Mouse (Mus musculus) frontal cortex, adult (tissue): ENCODE measurements around the gene Tnfrsf1b.

Source experiments
- ATAC-seq: cut with Nextera tagmentation; 2 replicates; pipeline ENCODE4 v1.9.2; 2017; ENCODE audit warnings: mild to moderate bottlenecking, moderate library complexity, mixed read lengths; ENCODE audit not compliant: low TSS enrichment

Gene Tnfrsf1b

DNA sequence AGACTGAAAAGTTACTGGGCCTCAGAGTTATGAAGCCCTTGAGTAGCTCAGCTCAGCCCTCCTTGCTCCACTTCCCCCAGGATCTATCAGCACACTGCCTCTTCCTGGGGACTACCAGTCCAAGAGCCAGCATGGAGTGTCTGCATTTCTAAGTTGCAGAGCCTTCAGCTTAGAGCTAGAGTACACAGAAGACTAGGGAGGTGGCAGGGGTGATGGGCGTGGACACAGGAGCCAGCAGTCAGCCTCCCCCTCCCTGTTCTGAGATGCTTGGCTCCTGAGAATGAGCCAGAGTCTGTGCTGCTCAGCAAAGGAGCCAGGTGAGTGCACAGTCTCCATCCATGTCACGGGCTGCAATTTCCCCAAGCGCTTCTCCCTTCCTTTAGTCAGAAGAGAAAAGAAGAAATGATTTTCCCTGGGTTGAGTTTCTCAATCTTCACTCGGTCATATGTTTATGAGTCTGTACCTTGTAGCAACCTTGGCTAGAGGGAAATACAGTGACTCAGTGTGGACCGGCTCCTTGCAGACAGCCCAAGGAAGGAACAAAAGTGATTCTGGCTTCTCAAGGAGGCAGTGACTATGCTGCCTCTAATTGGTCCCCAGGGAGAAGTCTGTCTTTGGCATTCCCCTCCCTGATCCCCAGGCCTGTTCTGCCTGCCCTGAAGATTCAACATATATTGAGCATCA lies 11.2 kb upstream of the Tnfrsf1b start:
- no peak for ATAC-seq

DNA sequence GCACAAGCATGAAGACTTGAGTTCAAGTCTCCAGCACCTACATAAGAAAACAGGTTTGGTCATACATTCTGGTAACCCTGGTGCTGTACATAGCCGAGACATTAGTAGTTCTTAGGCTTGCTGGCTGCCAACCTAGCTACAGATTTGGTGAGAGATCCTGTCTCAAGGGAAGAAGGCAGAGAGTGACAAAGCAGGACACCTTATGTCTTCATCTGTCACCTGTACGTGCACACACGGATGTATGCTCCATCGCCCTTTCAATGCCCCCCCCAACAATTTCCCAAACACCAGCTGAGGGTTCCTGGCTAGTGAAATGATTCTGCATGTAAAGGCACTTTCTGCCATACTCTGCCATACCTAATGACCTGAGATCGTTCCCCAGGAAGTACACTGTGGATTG lies 9.5 kb upstream of the Tnfrsf1b start:
- ATAC-seq = no peak

DNA sequence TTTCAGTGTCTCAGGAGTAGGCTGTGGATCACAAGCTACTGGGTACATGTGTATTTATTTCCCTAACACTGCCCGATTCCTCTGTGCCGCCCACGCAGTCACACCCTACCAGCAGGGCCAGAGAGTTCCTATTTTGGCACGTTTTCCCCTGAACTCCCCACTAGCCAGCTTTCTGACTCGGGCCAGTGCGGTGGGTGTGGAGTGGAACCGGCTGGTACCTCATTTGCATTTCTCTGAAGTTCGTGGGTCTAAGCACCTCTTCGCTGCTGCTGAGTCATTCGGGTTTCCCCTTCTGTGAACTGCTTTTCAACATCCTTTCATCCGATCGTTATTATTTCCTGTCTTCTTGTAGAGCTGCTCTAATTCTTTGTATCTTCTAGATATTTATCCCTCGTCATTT lies 7.7 kb upstream of the Tnfrsf1b start:
- peak; percentile 34; the same call in 1 of the 2 replicates for ATAC-seq

DNA sequence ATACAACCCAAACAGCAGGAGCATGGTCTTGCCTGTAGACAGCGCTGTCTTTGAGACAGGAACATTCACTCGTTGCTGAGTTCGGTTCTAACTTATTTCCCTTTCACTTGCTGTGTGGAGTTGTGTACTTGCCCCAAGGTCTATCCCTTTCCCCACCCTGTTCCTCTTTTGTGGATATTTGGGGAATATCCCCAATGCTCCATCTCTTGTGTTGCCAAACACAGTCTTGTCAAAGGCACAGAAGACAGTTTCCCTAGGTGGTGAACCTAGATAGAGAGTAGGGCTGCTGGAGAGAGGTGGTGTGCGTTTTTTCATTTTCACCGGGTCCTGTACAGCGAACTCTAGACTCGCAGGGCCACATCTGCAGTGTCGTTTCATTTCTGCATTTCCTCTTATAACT lies 5.9 kb upstream of the Tnfrsf1b start:
- no peak for ATAC-seq

DNA sequence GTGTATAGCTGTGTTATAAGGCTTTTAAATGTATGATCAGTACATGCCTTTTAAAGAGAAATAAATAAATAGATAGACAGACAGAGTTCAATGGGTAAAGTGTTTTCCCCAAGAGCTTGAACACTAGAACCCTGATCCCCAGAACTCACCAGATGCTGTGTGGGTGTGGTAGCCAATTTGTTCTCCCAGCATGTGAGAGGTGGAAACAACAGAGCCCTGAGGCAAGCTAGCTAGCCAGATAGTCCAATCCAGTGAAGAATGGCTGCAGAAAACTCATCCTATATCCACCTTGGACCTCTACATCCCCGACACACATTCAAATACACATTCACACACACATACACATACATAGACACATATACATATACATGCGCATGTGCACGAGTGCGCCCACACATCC lies 4.9 kb upstream of the Tnfrsf1b start:
- ATAC-seq = no peak

DNA sequence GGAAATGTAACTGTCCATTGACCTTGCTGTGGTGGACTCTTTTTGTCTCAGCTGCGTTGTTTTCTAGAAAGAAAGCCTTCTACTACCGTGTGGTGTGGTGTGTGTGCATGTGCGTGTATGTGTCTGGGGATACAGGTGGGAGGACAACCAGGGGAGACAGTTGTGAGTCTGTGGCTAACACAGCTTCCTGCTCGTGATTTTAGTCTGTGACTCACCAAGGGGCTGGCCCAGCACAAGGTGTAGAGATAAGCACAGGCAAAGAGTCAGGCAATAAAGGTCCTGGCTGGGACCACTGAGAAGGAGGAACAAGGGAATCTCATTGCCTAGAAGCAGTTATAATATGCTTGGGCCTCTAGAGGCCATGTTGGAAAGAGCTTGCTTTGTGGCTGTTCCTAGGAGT lies 3.3 kb upstream of the Tnfrsf1b start:
- ATAC-seq = no peak

DNA sequence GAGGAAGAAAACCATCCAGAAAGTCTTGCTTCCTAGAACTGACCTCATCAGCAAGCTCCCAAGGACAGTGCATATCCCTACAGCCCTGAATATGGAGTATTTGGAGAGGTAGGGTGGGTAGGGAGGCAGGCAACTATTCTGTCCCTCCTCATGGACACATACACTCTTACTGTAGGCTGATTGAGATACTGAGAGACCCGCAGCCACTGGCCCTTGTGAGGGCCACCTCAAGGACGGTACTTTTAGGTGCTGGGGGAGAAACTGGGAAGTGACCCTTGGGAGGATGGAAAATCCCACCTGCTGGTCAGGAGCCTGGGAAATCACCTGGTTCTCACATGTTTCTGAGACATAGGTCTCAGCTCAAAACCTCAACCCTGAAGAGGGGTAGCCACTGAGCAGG lies 886 bp upstream of the Tnfrsf1b start:
- no peak for ATAC-seq

DNA sequence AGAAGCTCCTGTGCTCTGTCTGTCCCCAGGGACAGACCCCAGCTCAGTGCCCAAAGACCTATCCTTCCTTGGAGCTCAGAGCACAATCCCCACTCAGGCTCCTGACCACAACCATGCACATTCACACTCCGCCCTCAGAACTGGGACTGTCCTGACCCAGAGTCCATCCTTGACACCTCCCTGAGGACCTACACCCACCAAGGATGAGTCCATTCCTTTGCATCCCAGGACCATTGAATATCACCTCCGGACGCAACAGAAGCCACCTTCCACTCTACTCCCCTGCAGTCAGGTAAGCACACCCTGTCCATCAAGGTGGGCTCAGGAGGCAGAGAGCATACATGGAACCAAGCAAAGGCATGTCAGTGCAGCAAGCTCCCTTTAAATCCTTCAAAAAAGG lies 1.1 kb downstream of the Tnfrsf1b start:
- ATAC-seq = no peak

DNA sequence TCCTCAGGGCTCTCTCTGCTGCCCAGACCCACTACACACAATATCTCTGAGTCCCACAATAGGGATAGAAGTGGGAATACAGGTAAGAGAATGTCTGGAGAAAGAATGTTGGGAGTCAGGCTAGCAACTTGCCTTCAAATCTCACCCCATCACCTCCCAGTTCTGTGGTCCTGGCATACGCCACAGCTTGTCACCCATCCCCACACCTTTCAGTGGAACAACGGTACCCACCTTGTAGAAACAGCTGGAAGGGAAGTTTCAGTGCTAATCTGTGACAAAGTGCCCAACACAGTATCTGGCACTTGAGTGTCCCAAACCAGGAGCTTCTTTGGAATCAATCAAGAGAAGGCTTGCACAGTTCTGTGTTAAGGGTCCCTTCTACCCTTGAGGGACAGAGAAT lies 2.0 kb downstream of the Tnfrsf1b start:
- no peak for ATAC-seq

DNA sequence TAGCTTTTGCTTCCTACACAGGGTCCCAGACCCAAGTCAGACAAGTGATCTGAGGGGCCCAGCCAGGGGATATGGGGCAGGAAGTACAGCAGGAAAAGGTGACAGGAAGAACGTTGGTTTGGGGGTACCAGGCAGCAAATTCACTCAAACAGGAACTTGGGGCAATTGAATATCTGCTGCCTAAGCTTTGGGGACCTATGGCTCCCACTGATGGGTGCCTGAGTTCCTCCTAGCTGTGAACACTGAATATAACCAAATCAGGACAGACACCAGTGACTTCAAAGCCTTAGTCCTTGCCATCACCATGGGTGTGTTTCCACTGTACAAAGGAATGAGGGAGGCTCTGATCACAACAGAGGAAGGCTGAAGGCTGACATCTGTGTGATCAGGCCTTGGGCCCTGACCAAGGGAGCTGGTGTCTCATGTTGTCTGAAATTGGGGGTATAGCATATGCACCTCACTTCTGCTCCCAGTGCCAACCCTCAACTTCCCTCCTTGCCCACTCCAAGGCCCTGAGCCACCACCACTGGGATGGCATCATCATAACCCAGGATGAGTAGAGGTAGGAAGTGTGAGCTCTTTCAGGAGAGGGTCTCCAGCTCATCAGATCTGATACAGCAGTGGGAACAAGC lies 3.8 kb downstream of the Tnfrsf1b start:
- no peak for ATAC-seq

DNA sequence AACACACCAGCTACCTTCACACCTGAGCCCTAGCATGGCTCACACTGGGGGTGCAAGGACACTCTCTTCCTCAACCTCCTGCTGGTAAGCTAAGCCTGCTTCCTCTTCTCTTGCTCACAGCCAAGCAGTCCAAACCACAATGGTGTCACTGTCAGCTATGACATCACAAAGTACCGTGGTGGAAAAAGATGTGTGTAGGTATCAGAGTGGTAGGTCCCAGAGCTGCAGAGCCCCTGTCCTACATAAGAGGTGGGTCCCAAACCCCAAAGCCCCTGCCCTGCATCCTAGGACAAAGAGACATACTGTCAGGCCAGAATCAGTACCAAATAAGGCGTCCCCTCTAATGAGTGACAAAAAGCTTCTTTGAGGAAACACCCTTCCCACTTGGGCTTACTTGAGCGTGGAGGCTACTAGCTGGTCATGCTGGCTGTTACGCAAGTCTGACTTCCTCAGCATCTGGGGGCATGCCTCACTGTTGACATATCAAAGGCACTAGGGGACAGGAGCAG lies 5.9 kb downstream of the Tnfrsf1b start:
- ATAC-seq = 0 out of 2 replicates have a peak, but pooled peaks have one; percentile 16

DNA sequence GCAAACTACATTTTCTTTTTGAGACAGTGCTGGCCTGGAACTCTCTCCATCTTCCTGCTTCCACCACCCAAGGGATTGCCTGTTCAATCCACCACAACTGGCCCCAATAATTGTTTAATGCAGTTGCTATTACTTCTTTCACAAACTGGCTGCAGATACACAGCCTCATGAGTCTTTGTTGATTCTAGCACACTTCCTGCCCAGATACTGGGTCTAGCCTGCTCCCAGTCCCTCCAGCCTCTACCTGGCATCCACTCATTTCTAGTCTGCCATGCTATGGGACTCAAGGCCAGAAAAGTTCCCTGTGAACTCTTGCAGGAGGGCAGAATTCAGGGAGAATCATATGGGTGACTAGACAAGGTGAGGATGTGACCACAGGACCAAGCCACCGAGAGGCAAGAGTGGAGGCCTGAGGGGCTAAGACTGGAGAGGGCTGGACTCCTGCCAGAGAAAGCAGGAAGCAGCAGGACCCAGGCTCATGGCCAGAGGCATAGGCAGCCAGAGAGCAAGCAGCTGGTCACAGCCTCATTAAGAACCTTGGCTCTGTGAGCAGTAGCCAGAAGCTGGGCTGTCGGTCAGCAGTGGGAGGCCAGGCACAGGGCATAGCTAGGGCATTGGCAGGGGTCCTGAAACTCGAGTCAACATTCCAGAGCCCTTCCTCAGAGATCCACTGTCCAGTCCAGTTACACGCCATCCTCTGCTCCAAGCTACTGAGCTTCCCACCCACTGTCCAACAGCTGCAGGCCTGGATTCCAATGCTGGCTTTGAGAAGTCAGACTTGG lies 7.4 kb downstream of the Tnfrsf1b start:
- ATAC-seq = peak; percentile 74

DNA sequence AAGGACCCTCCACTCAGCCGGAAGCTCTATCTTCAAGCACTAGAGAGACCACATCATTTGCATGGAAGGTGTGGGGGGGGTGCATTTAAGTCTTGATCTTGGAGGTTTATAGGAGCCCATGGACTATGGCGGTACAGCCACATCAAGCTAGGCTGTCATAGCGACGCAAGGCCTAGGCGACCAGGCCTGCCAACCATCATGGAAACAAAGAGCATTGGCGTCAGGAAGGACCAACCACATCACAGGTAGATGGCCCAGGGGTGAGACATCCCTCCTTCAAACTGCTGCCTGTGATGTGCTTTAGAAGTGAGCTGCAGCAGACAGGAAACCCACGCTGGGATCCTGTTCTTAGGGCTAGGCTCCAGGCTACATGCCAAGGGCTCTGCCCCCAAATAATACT lies 10.6 kb downstream of the Tnfrsf1b start:
- no peak for ATAC-seq

DNA sequence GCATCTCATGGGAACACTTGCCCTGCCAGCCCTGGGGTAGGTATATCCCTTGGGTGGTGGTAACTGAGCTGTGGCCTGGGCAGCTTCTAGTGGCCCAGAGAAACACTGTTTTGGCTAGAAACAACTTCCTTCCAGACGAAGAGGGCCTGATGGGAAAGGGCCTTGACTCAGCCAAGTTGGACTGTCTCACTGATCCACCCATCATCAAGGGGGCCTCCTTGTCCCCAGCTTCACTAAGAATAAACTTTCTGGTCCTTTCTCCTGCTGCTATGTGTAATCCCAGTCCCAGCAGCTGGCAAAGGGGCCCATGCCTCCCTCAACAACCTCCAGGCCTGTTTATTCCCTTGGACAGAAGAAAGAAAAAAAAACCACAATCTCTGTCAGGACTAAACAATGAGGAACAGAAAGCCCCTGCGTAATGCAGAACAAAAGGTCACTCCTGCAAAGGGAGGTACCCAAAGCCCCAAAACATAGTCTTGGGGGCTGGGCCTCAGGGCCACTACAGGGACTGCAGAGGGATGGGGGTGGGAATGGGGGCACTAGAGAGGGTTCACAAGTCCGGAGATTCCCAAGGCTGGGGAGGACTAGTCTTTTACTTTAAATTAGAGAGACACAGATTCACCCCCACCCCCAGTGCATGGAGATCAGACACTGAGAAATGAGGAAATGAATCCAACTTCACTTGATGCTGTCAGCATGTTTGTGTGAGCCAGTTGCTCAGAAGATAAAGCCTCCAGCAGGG lies 13.0 kb downstream of the Tnfrsf1b start:
- no peak for ATAC-seq

DNA sequence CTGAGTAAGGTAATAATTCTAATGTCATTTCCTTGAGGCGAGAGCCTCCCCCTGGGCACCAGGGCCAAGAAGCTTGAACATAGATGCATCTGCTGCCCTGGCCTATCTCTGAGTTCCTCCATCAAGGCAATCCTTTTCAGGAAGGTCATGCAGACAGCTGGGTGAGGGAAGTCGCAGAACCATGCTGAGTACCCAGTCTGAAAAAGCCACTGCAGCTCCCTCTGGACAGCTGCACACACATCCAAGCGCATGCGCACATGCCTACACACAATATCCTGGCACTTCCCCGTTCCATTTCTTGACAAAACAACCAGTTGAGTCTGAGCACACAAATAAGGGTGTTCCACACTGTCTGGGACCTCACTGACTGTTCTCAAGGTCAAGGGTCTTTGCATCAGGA lies 14.9 kb downstream of the Tnfrsf1b start:
- ATAC-seq = no peak

DNA sequence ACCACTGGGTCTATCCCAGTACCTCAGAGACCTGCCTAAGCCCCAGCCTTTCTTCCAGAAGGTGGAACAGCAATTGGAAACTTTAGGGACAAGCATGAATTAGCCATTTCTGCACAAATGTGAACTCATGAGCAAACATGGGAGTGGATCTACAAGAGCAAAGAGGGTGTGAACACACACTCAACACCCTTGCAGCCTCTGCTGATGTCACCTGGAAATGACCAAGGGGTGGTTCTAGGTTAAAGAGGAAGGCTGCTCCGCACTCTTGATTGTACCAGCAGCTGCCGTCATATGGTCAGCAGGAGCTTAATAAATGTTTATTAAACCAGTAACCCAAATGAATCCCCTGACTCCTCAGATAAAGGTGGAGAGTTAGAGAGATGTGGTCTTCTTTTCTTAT lies 16.0 kb downstream of the Tnfrsf1b start:
- ATAC-seq = no peak

DNA sequence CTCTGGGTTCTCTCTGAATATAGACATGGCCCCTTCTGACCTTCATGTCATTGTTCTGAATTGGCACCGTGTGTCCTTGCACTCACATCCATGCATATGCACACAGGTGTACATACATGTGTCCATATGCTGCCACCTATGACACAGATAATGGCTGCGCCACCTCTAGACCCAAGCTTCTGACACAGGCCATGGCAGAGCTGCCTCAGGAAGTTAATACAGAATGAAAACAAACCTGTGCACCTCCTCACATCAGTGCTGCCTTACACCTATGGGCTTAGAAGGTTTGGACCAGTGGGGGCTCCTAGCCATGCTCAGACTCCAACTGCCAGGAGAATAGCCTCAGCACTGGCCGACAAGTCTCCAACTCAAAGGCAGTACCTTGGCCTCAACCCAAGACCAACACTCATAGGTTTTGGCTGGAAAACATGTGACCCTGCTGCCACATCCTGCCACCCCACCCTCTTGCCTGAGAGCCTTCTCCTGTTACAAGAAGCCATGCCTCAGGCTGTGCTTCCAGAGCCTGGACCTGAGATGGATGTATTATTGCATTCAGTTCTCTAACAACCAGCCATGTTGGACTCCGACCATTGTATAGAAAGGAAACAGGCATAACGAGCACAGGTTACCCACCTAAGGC lies 17.0 kb downstream of the Tnfrsf1b start:
- ATAC-seq = no peak

DNA sequence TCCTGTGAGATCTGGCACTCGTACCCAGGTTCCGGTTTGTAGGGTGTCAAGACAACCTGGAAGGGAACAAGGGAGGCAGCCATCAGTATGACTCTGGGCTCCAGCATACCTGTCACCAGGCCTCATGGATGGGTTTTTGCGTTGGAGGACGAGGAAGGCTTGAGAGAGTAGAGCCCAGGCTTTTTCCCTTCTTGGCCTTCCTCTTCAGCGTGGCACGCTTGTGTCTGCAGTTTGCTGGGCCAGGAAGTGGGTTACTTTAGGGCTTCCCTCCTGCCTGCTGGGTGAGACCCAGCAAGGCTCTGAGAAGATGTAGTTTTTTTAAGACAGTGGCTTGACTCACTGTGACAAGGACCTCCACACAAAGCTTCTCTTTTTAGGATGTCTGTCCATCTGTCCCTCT lies 17.6 kb downstream of the Tnfrsf1b start:
- no peak for ATAC-seq

DNA sequence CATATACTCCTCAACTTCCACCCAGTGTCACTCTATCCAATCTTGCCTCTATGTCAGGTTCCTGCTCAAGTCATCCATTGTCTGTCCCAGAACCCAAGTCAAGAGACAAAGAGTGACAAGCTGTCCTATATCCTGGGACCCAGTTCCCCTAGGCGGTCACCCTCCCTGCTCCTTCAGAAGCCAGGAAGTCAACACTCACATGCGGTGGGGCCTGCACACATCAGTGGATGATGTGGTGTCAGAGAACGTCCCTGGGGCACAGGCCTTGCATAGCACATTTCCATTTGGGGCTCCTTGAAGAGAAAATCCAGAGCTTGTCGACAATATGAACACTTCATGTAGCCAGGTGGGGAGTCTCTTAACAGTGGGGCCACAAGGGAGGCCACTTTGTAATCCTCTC lies 22.1 kb downstream of the Tnfrsf1b start:
- no peak for ATAC-seq

DNA sequence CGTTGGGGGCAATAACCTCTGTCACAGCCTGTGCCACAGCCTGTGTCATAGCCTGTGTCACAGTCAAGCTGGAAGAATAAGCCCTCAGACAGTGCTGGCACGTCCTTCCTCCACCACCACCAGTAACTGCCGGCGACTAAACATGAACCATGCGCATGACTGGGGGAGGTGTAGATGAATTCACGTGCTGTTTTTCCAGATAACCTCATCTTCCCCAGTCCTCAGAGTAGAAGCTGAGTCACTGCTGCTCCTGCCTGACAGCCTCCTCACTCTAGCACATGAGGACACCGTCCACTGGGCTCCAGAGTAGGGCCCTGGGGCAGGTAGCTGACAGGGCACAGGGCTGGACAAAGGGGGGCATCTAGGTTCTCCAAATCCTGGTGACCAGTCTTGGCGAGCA lies 24.6 kb downstream of the Tnfrsf1b start:
- peak; percentile 62 for ATAC-seq

DNA sequence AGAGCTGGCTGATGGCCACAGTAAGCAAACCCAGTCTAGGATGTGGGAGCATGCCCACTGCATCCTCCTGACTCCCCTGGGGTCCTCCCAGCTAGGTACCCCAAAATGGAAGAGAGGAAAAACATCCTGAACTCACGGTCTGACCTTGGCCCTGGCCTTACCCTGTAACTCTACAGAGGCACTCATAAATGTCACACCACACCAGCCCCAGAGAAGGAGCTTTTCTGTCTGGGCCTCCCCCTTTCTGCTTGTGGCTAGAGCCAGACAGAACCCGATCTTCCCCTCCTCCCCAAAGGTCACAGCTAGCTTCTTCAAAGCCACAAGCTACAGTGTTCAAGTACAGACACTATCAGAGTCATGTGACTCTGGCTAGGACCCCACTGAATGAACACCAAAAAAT lies 25.3 kb downstream of the Tnfrsf1b start:
- ATAC-seq = no peak

DNA sequence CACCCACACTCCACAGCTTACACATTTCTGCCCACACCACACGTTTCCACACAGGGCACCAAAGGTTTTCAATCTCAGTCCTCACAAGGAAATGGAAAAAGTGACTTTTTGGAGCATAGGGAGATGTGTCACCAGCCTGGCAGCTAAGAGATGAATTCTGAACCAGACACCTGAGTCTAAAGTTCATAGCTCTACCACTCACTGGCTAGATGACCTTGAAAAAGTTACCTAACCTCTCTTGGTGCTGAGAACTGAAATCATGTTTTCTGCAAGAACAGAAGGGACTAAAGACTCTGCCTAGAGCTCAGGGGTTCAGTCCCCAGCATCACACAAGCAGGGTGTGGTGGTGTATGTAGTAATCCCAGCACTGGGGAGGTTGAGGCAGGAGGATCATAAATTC lies 26.7 kb downstream of the Tnfrsf1b start:
- ATAC-seq = no peak
